Mouse (Mus musculus) brown adipose tissue, adult 24 weeks (tissue): ENCODE results near the gene Eno3. TPM values are rescaled to one million over a fixed set of nuclear protein-coding genes. Genes with fewer than 3 reads are reported as not detected.

ENCODE experiments used
- H3K27ac ChIP-seq: fragments of 200-500 bp; replicated peaks from 2 replicates; pipeline ENCODE4 v1.5.1; 2012; ENCODE audit warnings: low read depth, mild to moderate bottlenecking, low read length
- H3K4me1 ChIP-seq: fragments of 200-500 bp; 2 replicates; pipeline ENCODE4 v1.6.1; 2012; ENCODE audit warnings: low read length, mixed read lengths; ENCODE audit not compliant: control insufficient read depth, insufficient read depth, insufficient read length
- H3K4me3 ChIP-seq: fragments of 200-500 bp; 2 replicates; pipeline ENCODE4 v1.5.1; 2012; ENCODE audit warnings: low read depth, mild to moderate bottlenecking, low read length, moderate library complexity; ENCODE audit not compliant: insufficient read depth
- polyA plus RNA-seq: library from polyadenylated mRNA; stranded (reverse); fragments of >200 nt; gene quantifications from 2 replicates; pipeline ENCODE4 v1.2.4, GENCODE M21; 2012; ENCODE audit not compliant: missing spikeins, insufficient read depth, insufficient read length

The Eno3 gene
- polyA plus RNA-seq = 40.8 and 79.3 TPM in 2 replicates

DNA sequence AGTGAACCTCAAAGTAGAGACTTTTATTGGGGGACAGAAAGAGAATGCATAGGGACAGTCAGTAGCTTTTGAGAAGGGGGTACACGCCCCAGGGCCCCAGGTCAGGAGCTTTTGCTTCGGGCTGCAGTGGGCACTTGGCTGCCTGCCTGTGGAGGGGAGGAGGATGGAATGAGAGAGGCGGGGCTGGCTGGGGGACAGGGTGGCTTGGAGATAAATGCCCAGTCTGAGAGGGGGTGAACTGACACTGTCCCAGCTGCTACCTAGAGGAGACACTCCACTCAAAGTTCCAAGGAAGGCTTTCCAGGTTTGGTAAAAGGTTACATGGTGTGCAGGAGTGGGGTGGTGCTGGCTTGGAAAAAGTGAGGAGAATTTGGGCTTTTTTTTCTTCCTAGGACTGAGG lies at the start of gene Eno3:
Gene Eno3 (plus strand): TSS at position 239 of the 400 bp plus-strand sequence.
- H3K27ac ChIP-seq = peak within 1 kb of the TSS; percentile 79
- no peaks in the 10 kb centered on the region for H3K4me1 ChIP-seq
- peak within 1 kb of the TSS; percentile 76 for H3K4me3 ChIP-seq

DNA sequence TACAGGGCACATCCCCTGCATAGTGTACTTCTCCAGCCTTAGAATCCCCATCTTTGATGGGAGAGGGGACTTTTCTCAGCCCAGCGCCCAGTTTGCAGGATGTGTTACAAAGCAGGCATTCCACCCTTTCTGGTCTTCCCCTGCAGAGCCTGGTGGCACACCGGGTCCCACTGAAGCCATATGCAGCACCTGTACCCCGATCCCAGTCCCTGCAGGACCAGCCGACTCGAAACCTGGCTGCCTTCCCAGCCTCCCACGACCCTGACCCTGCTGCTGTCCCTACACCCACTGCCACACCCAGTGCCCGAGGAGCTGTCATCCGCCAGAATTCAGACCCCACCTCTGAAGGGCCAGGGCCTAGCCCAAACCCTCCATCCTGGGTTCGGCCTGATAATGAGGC lies 49.4 kb upstream of the Eno3 start:
- Histone ChIP-seq H3K27ac (no peak overlapping the region), H3K4me3 (no peak overlapping the region), H3K4me1 (no peaks in the 10 kb centered on the region)

DNA sequence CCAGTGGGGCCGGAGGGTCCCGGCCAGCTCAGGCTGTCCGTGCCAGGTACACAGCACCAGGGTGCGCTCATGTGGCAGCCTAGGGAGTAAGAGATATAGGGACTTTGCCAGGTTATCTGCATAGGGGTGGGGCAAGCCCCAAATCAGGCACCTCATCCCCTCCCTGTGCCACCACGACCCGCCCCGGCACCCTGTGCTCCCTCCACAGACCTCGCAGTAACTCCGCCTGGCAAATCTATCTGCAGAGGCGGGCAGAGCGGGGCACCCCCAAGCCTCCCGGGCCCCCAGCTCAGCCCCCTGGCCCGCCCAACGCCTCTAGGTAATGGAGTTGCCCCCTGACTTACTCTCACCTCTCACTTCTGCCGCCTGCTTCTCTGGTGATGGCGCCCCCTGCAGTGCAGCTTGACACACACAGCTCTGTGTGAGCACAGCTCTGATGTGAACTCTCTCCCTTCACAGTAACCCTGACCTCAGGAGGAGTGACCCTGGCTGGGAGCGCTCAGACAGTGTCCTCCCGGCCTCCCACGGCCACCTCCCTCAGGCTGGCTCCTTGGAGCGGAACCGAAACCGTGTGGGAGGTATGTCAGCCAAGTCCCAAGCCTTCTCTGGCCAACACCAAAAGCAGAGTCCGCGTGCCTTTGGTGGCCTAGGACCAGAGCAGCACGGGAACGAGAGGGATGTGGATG lies 48.5 kb upstream of the Eno3 start:
- Histone ChIP-seq H3K4me1 (no peaks in the 10 kb centered on the region), H3K4me3 (no peak overlapping the region), H3K27ac (no peak overlapping the region)

DNA sequence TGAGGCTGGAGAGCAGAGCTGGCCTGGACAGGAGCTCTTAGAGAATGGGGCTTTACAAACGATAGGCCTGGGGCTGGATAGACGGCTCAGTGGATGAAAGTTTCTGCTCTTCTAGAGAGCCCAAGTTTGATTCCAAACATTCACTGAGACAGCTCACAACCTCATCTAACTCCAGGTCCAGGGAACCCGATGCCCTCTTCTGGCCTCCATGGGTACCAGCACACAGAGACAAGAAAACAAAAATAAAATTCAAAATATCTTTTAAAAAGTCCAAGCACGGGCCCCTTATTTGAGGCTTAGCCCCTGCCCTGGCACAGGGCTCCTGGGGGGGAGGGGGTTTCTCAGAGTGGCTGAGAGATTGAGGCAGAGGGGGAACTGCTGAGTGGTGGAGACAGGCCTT lies 46.2 kb upstream of the Eno3 start:
- Histone ChIP-seq H3K4me3 (no peak overlapping the region), H3K4me1 (no peaks in the 10 kb centered on the region), H3K27ac (no peak overlapping the region)

DNA sequence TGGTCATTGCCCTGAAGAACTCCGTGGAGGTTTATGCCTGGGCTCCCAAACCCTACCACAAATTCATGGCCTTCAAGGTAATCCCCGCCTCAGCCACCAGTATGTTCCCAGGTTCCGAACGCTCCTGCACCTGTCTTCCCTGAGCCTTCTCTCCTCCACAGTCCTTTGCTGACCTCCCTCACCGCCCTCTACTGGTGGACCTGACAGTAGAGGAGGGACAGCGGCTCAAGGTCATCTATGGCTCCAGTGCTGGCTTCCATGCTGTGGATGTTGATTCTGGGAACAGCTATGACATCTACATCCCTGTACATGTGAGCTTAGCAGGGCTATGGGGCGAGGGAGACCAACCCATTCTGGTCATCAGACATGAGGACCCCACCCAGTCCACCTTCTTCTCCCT lies 44.5 kb upstream of the Eno3 start:
- Histone ChIP-seq H3K27ac (no peak overlapping the region), H3K4me3 (no peak overlapping the region)

DNA sequence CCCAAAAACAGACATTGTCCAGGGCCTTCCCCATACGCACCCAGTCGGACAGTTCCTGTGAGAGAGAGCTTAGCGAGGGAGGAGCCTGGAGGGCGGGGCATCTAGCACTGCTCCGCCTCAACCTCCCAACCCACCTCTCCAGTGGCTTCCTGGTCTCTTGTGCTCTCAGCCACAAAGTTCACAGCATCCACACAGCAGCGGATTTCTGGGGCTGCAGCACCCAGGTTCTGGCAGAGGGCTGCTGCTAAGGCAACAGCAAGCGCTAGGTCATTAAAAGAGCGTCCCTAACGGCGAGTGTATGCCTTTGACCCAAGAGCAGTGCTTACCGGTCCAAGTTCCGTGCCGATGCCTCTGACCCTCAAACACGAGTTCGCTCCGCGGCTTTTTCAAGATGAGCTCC lies 41.9 kb upstream of the Eno3 start:
- no peaks in the 10 kb centered on the region for H3K4me1 ChIP-seq
- H3K4me3 ChIP-seq = peak overlapping the region; percentile 56
- H3K27ac ChIP-seq = no peak overlapping the region

More for the DNA sequence above, 44.5 kb upstream of the Eno3 start:
- H3K4me1 ChIP-seq = no peaks in the 10 kb centered on the region

DNA sequence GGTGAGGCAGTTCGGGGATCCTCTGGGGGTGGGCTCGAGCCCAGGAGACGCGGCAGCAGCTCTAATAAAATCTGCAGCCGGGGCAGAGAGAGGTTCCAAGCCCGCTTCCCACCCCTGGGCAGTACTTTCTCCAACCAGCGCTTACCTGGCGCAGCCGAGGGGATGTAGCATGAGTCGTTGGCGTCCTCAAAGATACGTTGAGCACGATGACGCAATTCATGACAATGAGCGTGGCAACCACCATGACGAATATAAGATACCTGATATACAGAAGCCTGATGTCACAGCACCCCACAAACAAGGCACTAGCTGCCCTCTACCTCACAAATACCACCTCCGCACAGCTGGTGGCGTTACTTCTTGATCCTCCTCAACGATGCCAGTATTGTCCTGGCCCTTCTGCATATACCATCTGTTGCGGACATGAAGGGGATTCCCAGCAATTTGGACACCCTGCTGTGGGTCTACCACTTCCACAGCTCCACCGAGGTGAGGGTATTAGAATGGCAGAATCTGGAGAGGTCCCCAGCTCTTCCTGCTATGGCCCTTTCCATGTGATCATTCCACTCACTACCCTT lies 41.4 kb upstream of the Eno3 start, which contains the start of gene 4930544D05Rik:
Gene 4930544D05Rik (plus strand): TSS at position 333 of the 578 bp plus-strand sequence.
- Histone ChIP-seq H3K4me3 (peak within 1 kb of the TSS; percentile 56), H3K4me1 (no peaks in the 10 kb centered on the region), H3K27ac (no peak within 1 kb of the TSS)

DNA sequence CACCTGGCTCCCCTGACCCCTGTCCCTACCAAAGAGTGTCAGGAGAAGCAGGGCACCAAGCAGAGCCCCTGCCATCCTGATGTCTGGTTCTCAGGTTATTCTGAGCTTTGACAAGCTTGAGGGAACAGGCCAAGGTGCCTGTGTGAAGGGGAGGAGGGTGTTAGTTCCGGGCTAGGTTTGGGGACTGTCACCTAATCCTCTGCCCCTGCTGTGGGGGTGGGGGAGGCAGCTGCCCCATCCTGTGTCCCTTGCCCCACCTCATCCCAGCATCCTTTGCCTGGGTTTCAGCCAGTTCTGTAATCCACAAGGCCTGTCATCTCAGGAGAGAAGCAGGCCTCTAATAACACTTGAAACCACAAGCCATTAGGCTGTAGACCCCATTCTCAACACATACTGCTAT lies 37.9 kb upstream of the Eno3 start, which contains the start of gene Chrne:
Gene Chrne (minus strand): TSS at position 116 of the 400 bp plus-strand sequence.
- Histone ChIP-seq H3K4me1 (no peaks in the 10 kb centered on the region), H3K4me3 (no peak within 1 kb of the TSS), H3K27ac (no peak within 1 kb of the TSS)

DNA sequence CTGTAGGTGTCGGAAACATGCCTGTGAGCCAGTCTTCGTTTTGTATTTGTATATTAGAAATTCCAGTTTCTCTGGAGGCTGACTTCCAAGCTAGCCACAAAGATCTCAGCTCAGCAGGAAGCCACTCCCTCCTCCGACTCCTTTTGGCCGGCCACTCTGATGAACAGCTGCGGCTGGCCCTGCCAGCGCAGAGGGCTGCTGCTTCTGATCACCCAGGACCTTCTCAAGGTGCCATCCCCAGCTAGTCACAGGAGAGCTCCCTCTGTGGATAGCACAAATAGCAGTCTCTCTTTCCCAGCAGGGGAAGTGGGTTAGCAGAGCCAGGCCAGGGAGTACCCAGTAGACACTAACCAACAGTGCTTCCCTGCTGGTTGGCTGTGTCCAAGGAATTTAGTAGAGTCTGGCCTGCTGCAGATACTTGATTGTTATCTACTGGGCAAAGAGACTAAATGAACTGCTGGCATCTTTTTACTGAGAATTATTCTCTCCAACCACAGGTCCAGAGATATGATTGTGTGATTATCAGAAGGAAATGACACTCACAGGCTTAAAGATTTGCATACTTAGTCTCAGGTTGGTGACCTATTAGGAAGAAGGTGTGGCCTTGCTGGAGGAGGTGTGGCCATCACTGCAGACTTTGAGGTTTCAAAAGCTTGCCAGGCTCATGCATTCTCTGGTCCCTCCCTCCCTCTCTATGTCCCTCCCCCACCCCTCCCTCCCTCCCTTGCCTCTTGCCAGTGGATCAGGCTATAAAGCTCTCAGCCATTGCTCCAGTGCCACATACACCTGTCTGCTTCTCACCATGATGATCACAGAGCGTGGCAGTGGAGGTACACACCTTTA lies 34.8 kb upstream of the Eno3 start:
- H3K27ac ChIP-seq = no peak overlapping the region
- H3K4me3 ChIP-seq = no peak overlapping the region
- H3K4me1 ChIP-seq = no peaks in the 10 kb centered on the region

DNA sequence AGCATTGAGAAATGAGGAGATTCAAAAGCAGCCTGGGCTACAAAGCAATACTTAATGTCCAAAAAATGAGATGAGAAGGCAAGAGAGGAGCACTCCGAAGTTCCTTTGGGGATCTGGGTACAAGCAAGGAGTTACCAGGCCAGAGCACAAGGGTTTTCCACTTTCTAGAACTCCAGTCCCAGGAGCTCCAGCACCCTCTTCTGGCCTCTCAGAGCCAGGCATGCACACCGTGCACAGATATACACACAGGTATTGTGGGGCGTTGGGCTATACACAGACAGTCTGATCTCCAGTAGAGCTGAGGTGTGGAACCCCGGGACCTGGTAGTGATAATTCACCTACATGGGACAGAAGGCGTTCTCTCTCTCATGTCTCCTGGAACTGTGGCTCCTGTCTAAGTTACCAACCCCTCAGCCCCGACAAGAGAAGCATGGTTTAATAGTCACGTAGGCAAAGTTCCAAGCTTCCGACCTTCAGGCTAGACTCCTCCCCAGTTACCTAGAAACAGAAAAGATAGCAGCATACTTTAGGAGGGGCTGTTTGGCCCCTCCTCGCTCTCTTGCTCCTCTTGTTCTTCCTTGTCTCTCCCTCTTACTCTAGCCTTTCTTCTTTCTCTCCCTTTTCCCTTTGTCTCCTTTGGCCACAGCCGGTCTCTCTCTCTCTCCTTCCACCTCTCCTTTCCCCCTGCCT lies 33.8 kb upstream of the Eno3 start:
- no peaks in the 10 kb centered on the region for H3K4me1 ChIP-seq
- H3K27ac ChIP-seq = no peak overlapping the region
- no peak overlapping the region for H3K4me3 ChIP-seq

DNA sequence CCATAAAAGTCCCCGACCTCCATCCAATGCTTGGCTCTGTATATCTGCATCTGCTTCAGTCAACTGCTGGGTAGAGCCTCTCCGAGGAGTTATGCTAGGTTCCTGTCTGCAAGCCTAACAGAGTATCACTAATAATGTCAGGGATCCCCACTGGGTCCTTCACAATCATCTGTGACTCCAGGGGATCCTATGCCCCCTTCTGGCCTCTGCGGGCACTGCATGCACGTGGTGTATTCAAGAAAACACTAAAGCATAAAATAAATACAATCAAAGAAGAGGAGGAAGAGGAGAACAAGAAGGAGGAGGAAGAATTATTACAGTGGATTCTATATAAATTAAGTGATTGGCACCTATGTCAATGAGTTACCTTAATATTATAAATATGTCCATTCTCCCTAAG lies 31.5 kb upstream of the Eno3 start:
- Histone ChIP-seq H3K27ac (no peak overlapping the region), H3K4me1 (no peaks in the 10 kb centered on the region), H3K4me3 (no peak overlapping the region)

DNA sequence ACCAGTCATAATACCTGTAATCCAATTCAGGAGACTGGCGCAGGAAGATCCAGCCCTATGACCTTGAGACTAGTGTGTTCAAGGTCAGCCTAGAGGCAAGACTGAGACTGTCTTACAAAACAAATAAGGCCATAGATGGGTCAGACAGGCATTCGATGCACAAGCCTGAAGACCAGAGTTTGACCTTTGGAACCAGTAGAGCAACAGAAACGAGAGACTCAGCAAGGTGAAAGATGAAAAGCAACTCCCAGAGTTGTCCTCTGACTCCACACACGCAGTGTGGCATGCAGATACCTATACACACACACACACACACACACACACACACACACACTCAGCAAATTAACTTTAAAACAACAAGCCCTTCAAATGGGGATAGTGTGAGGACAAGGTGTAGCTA lies 30.1 kb upstream of the Eno3 start:
- Histone ChIP-seq H3K27ac (no peak overlapping the region), H3K4me1 (no peaks in the 10 kb centered on the region), H3K4me3 (no peak overlapping the region)

DNA sequence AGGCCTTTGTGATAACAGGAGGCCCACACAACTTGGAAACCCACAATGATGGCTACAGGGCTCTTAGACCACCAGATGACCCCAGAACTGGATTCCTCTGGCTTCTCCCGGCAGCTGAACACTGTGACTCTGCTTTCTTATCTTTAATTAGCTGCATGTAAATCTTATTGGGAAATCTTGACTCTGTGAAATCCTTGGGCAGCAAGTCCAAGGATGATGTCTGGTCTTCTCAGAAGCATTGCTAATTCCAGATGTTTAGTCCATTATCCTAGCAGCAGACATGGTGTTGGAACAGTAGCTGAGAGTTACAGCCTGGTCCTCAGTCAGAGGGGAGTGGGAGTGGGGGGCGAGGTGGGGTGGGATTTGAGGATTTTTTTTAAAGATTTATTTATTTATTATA lies 28.6 kb upstream of the Eno3 start:
- H3K4me1 ChIP-seq = no peaks in the 10 kb centered on the region
- no peak overlapping the region for H3K4me3 ChIP-seq
- H3K27ac ChIP-seq = no peak overlapping the region

DNA sequence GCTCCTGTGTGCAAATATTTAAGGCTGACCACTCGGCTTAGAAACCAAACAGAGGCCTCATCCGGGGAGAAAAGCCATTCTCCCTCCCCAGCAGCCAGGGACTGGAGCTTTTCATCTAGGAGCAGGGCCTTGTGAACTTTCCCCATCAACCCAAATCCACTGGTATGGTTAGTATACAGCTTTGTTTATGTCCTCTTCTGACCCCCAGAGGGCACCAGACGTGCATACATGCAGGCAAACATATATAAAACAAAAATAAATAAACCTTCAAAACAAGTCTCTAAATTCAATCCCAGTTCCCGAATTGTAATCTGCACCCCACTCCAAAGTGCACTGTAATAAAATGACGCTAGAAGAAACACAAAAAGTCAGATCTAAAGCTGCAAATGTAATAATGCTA lies 27.4 kb upstream of the Eno3 start:
- Histone ChIP-seq H3K4me1 (no peaks in the 10 kb centered on the region), H3K27ac (no peak overlapping the region), H3K4me3 (no peak overlapping the region)

DNA sequence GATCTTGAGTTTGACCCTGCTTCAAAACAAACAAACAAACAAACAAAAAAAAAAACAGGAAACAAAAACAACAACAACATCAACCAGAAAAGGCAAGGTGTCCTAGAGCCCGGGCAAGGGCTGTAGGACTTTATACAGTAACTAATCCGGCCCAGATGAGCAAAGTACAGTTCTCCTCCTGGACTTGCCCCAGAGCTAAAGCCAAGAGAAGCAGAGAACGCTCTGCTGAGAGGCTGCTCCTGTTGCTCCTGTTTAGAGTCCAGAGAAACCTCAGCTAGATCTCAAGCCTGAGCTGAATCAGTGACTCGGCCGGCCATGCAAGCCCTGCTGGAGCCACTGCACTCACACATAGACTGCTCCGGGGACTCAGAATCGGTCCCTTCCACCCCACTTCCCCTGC lies 26.9 kb upstream of the Eno3 start:
- no peak overlapping the region for H3K4me3 ChIP-seq
- H3K27ac ChIP-seq = no peak overlapping the region
- no peaks in the 10 kb centered on the region for H3K4me1 ChIP-seq
